Mouse (Mus musculus) olfactory bulb, adult 2 months (tissue): ENCODE measurements around the gene Efcab3.
"Not testable (repeated sequence)": the region's sequence is repeated elsewhere in the genome, so short reads cannot be mapped to it uniquely, and the experiment has no call there.

Experiments used
- CTCF ChIP-seq: fragments of 200-500 bp; IDR thresholded peaks from 2 replicates; pipeline ENCODE4 v1.5.1; 2012; ENCODE audit warnings: low read depth, mild to moderate bottlenecking, low read length, moderate library complexity; ENCODE audit not compliant: insufficient read depth
- POLR2A ChIP-seq: fragments of 200-500 bp; IDR thresholded peaks from 2 replicates; pipeline ENCODE4 v1.6.1; 2012; ENCODE audit warnings: mild to moderate bottlenecking, low read depth, low read length, moderate library complexity; ENCODE audit not compliant: insufficient read depth

DNA sequence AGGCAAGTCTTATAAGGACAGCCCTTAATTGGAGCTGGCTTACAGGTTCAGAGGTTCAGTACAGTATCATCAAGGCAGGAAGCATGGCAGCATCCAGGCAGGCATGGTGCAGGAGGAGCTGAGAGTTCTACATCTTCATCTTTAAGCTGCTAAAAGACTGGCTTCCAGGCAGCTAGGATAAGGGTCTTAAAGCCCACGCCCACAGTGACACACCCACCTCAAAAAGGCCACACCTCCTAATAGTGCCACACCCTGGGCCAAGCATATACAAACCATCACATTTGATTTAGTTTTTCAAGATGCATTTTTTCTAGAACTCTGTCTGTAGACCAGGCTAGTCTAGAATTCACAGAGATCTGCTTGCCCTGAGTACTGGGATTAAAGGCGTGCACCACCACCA is 73.9 kb downstream of the Efcab3 start:
- TF ChIP-seq POLR2A, CTCF: not testable (repeated sequence)
